Mouse (Mus musculus): ENCODE measurements around the gene Foxp1. TPM values are rescaled to one million over a fixed set of nuclear protein-coding genes. Genes with fewer than 3 reads are reported as not detected.

Foxp1 gene
- polyA plus RNA-seq, 1 experiment from 2014 or later: 77.4 TPM

- Histone ChIP-seq H3K9ac (replicated peaks) (no peak overlapping the region), H3K27ac (no peak overlapping the region), H3K4me1 (replicated peaks) (no peaks in the 10 kb centered on the region), H3K36me3 (no peaks in the 10 kb centered on the region), H3K27me3 (no peaks in the 10 kb centered on the region; the same call in 1 of the 2 replicates), H3K9me3 (no peaks in the 10 kb centered on the region), H3K4me2 (no peak overlapping the region), H3K4me3 (replicated peaks) (no peak overlapping the region)
- no peak for ATAC-seq (ENCODE audit: insufficient number of reproducible peaks, insufficient read depth, low FRiP score, low TSS enrichment, low read depth)
- WGBS: 84% methylated on average over 5 of the region's 5 CpGs
Measured at GRCm38 (mm10) chr6:99221147-99221546, 301.4 kb downstream of the Foxp1 start.

GRCm38 (mm10) chr6:99220472-99220871, 302.0 kb downstream of the Foxp1 start:
- Histone ChIP-seq H3K27me3 (no peaks in the 10 kb centered on the region; the same call in 1 of the 2 replicates), H3K27ac (no peak overlapping the region), H3K4me2 (no peak overlapping the region), H3K9me3 (no peaks in the 10 kb centered on the region), H3K36me3 (no peaks in the 10 kb centered on the region), H3K9ac (replicated peaks) (no peak overlapping the region), H3K4me3 (replicated peaks) (no peak overlapping the region), H3K4me1 (replicated peaks) (no peaks in the 10 kb centered on the region)
- over 99% methylated on average over 3 of the region's 3 CpGs for WGBS
- ATAC-seq (ENCODE audit: insufficient number of reproducible peaks, insufficient read depth, low FRiP score, low TSS enrichment, low read depth): no peak

- Histone ChIP-seq H3K9me3 (no peaks in the 10 kb centered on the region), H3K27me3 (no peaks in the 10 kb centered on the region; the same call in 1 of the 2 replicates)
- WGBS: 79% methylated on average over 2 of the region's 2 CpGs
Measured at GRCm38 (mm10) chr6:99217846-99218245, 304.7 kb downstream of the Foxp1 start.

GRCm38 (mm10) chr6:99217155-99217554, 305.4 kb downstream of the Foxp1 start:
- no peaks in the 10 kb centered on the region for H3K36me3 ChIP-seq
- no peaks in the 10 kb centered on the region for H3K9me3 ChIP-seq
- no peak overlapping the region for H3K9ac ChIP-seq (replicated peaks)
- no peak overlapping the region for H3K4me3 ChIP-seq (replicated peaks)
- 80% methylated on average over 7 of the region's 7 CpGs for WGBS
- no peaks in the 10 kb centered on the region; the same call in 1 of the 2 replicates for H3K27me3 ChIP-seq
- H3K27ac ChIP-seq: no peak overlapping the region
- H3K4me1 ChIP-seq (replicated peaks): no peaks in the 10 kb centered on the region
- ATAC-seq (ENCODE audit: insufficient number of reproducible peaks, insufficient read depth, low FRiP score, low TSS enrichment, low read depth): no peak
- H3K4me2 ChIP-seq: no peak overlapping the region

More at GRCm38 (mm10) chr6:99217846-99218245, 304.7 kb downstream of the Foxp1 start:
- no peaks in the 10 kb centered on the region for H3K4me1 ChIP-seq (replicated peaks)
- H3K36me3 ChIP-seq: no peaks in the 10 kb centered on the region
- H3K9ac ChIP-seq (replicated peaks): no peak overlapping the region
- H3K27ac ChIP-seq: no peak overlapping the region
- H3K4me2 ChIP-seq: no peak overlapping the region
- no peak overlapping the region for H3K4me3 ChIP-seq (replicated peaks)
- ATAC-seq (ENCODE audit: insufficient number of reproducible peaks, insufficient read depth, low FRiP score, low TSS enrichment, low read depth): no peak

- no peak for ATAC-seq (ENCODE audit: insufficient number of reproducible peaks, insufficient read depth, low FRiP score, low TSS enrichment, low read depth)
- Histone ChIP-seq H3K9me3 (no peaks in the 10 kb centered on the region), H3K4me1 (replicated peaks) (peaks cover 2% of the 10 kb centered on the region), H3K27ac (no peak overlapping the region), H3K36me3 (no peaks in the 10 kb centered on the region), H3K4me2 (no peak overlapping the region), H3K27me3 (no peaks in the 10 kb centered on the region; the same call in 1 of the 2 replicates), H3K4me3 (replicated peaks) (no peak overlapping the region), H3K9ac (replicated peaks) (no peak overlapping the region)
- 90% methylated on average over 4 of the region's 4 CpGs for WGBS
Measured at GRCm38 (mm10) chr6:99212461-99212860, 310.1 kb downstream of the Foxp1 start.

GRCm38 (mm10) chr6:99211663-99212333, 310.7 kb downstream of the Foxp1 start:
- Histone ChIP-seq H3K4me1 (replicated peaks) (peaks cover 6% of the 10 kb centered on the region), H3K36me3 (no peaks in the 10 kb centered on the region), H3K9me3 (no peaks in the 10 kb centered on the region), H3K27ac (no peak overlapping the region), H3K4me2 (no peak overlapping the region), H3K4me3 (replicated peaks) (no peak overlapping the region), H3K27me3 (no peaks in the 10 kb centered on the region; the same call in 1 of the 2 replicates), H3K9ac (replicated peaks) (no peak overlapping the region)
- WGBS: 87% methylated on average over 5 of the region's 5 CpGs
- no peak for ATAC-seq (ENCODE audit: insufficient number of reproducible peaks, insufficient read depth, low FRiP score, low TSS enrichment, low read depth)

GRCm38 (mm10) chr6:99210161-99210560, 312.4 kb downstream of the Foxp1 start:
- Histone ChIP-seq H3K9me3 (no peaks in the 10 kb centered on the region), H3K4me2 (no peak overlapping the region), H3K36me3 (no peaks in the 10 kb centered on the region), H3K27me3 (no peaks in the 10 kb centered on the region; the same call in 1 of the 2 replicates), H3K4me3 (replicated peaks) (no peak overlapping the region), H3K27ac (no peak overlapping the region), H3K4me1 (replicated peaks) (peaks cover 22% of the 10 kb centered on the region), H3K9ac (replicated peaks) (no peak overlapping the region)
- WGBS: 69% methylated on average over 7 of the region's 7 CpGs
- ATAC-seq (ENCODE audit: insufficient number of reproducible peaks, insufficient read depth, low FRiP score, low TSS enrichment, low read depth): no peak

GRCm38 (mm10) chr6:99207226-99207885, 315.2 kb downstream of the Foxp1 start:
- no peak for ATAC-seq (ENCODE audit: insufficient number of reproducible peaks, insufficient read depth, low FRiP score, low TSS enrichment, low read depth)
- Histone ChIP-seq H3K4me2 (no peak overlapping the region), H3K9ac (replicated peaks) (no peak overlapping the region), H3K4me3 (replicated peaks) (no peak overlapping the region), H3K9me3 (no peaks in the 10 kb centered on the region), H3K4me1 (replicated peaks) (peaks cover 41% of the 10 kb centered on the region), H3K27me3 (no peaks in the 10 kb centered on the region; the same call in 1 of the 2 replicates), H3K36me3 (no peaks in the 10 kb centered on the region), H3K27ac (0 out of 2 replicates have a peak overlapping the region, but pooled peaks have one; percentile 35)
- 44% methylated on average over 6 of the region's 6 CpGs for WGBS

GRCm38 (mm10) chr6:99206437-99206870, 316.1 kb downstream of the Foxp1 start:
- H3K36me3 ChIP-seq: no peaks in the 10 kb centered on the region
- peak overlapping the region; percentile 15; the same call in 1 of the 2 replicates for H3K4me2 ChIP-seq
- ATAC-seq (ENCODE audit: insufficient number of reproducible peaks, insufficient read depth, low FRiP score, low TSS enrichment, low read depth): no peak
- no peak overlapping the region for H3K27ac ChIP-seq
- H3K4me1 ChIP-seq (replicated peaks): peaks cover 42% of the 10 kb centered on the region
- H3K27me3 ChIP-seq: no peaks in the 10 kb centered on the region; the same call in 1 of the 2 replicates
- H3K4me3 ChIP-seq (replicated peaks): no peak overlapping the region
- H3K9ac ChIP-seq (replicated peaks): no peak overlapping the region
- no peaks in the 10 kb centered on the region for H3K9me3 ChIP-seq
- WGBS: 24% methylated on average over 5 of the region's 5 CpGs

- Histone ChIP-seq H3K9me3 (no peaks in the 10 kb centered on the region), H3K27me3 (no peaks in the 10 kb centered on the region; the same call in 1 of the 2 replicates), H3K36me3 (no peaks in the 10 kb centered on the region), H3K4me3 (replicated peaks) (no peak overlapping the region), H3K4me1 (replicated peaks) (peaks cover 48% of the 10 kb centered on the region), H3K9ac (replicated peaks) (no peak overlapping the region), H3K4me2 (peak overlapping the region; percentile 62), H3K27ac (0 out of 2 replicates have a peak overlapping the region, but pooled peaks have one; percentile 53)
- WGBS: 10% methylated on average over 13 of the region's 13 CpGs
- no peak for ATAC-seq (ENCODE audit: insufficient number of reproducible peaks, insufficient read depth, low FRiP score, low TSS enrichment, low read depth)
Measured at GRCm38 (mm10) chr6:99205587-99206436, 316.7 kb downstream of the Foxp1 start.

All from limb, embryonic 12.5 days (tissue).